Mouse (Mus musculus): Measurements from ENCODE around the gene Sox6. TPM values are rescaled to one million over a fixed set of nuclear protein-coding genes. Genes with fewer than 3 reads are reported as not detected.

Gene Sox6
- polyA plus RNA-seq, 1 experiment from 2014 or later = 63.2 TPM

DNA sequence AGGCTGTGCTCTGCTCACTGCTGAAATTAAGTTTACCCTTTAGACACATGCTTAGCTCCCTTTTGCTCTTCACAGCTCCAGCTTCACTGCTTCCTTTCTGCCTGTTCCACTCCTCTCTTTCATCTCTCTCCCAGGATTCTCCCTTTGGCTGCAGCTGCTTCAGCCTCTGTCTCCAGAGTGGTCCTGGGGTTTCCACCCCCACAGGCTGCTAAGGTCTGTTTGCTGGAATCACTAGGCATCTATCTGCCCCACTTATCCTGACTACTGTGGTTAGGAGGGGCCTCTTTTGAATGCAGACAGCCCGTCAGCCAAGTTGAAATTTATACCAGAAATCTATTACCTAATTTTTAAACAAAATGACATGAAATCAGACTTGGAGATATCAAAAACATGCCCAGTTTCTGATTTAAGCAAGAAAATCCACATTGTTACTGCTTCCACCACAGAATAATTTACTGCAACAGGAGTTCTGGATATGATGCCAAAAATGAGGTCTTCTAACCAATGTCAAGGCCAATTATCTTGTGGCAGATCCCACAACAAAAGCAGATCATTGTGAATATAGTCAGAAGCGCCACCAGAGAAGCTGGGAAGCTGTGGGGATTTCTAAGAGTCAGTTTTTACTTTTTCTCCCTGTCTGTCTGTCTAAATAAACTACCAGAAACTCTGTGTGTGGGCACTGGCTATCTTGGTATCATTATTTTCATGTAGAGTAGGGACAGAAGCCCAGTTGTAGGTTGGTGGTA, 552.8 kb downstream of the Sox6 start:
- H3K4me2 ChIP-seq (replicated peaks) = no peak overlapping the region
- ATAC-seq (ENCODE audit: low FRiP score, low read depth) = no peak
- H3K9ac ChIP-seq (replicated peaks) = no peak overlapping the region
- no peaks in the 10 kb centered on the region for H3K9me3 ChIP-seq
- no peak overlapping the region for H3K4me3 ChIP-seq
- WGBS = 76% methylated on average over 2 of the region's 2 CpGs
- no peak overlapping the region for H3K27ac ChIP-seq (replicated peaks)
- no peaks in the 10 kb centered on the region for H3K4me1 ChIP-seq
- H3K27me3 ChIP-seq = no peaks in the 10 kb centered on the region
- no peaks in the 10 kb centered on the region for H3K36me3 ChIP-seq

DNA sequence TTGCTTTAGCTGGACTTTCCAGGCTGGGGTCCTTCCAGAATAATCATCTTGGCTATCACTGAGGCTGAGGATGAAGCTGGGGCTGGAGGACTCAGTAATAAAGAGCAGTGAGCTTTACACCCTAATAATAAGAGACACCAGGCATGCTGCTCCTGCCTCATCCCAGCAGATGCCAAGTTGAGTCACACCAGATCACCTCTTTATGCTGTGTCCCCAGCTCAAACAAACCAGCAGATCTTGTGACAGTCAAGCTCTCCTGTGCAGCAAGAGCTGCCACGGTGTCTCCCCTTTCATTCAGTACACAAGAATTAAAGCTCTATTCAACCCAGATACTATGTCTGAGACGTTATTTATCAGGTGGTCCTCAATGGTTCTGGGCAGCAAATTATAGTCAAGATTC, 560.8 kb downstream of the Sox6 start:
- Histone ChIP-seq H3K27ac (replicated peaks) (no peak overlapping the region), H3K4me2 (replicated peaks) (no peak overlapping the region), H3K27me3 (no peaks in the 10 kb centered on the region), H3K36me3 (no peaks in the 10 kb centered on the region), H3K4me3 (no peak overlapping the region), H3K9ac (replicated peaks) (no peak overlapping the region), H3K9me3 (no peaks in the 10 kb centered on the region), H3K4me1 (no peaks in the 10 kb centered on the region)
- ATAC-seq (ENCODE audit: low FRiP score, low read depth) = no peak
- WGBS = 70% methylated on average over 2 of the region's 2 CpGs

DNA sequence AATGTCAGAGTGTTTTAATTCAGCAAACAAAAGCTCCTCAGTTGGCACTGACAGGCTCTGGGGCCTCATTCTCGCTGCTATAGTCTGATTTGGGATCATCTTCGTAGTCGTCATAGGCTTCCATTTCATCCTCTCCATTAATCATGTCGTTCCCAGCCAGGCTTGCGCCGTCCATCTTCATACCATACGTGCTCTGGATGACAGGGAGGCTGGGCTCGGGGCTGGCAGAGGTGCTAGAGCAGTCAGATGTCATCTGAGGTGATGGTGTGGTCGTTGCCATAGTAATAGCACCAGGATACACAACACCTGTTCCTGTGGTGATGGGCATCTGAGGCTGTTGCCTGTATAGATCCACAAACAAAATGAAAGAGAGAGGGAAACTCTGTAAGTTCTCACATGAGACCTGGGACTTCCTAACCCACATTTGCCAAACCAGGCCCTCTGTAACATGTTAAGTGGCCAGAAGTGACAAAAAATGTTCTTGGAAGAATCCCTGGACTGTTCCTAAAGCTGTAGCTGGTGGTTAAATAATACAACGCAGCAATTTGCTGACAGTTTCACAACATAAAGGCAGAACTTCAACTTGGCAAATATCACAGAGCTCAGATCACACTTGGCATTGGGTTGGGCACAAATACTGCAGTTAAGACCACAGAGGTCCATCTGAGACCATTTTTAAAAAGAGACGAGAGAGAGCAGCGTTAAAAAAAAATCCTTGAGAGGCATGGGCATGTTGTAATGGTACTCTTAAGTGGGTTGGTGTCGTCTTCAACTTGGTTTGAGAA, 561.5 kb downstream of the Sox6 start:
- 80% methylated on average over 13 of the region's 13 CpGs for WGBS
- Histone ChIP-seq H3K9me3 (no peaks in the 10 kb centered on the region), H3K4me2 (replicated peaks) (no peak overlapping the region), H3K27ac (replicated peaks) (no peak overlapping the region), H3K27me3 (no peaks in the 10 kb centered on the region), H3K4me3 (no peak overlapping the region), H3K9ac (replicated peaks) (no peak overlapping the region), H3K4me1 (no peaks in the 10 kb centered on the region), H3K36me3 (no peaks in the 10 kb centered on the region)
- ATAC-seq (ENCODE audit: low FRiP score, low read depth) = no peak

DNA sequence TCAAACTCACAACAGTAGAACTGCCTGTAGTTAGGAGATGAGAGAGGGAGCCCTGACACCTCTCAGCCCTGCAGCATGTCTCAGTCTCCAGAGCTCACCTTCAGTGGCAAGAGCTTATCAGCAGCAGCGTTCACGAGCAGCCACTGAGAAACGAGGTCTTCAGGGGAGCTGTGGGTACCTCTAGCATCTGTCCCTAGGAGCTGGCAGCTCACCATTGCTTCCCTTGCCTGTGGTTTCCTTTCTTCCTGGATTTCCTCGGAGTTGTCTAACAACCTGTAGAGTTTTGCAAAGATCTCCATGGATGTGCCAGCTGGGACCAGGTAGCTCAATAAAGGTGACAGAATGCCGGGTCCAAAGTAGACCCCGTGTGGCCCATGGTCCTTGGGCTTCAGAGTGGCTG, 563.4 kb downstream of the Sox6 start:
- ATAC-seq (ENCODE audit: low FRiP score, low read depth) = no peak
- H3K4me3 ChIP-seq = no peak overlapping the region
- H3K36me3 ChIP-seq = no peaks in the 10 kb centered on the region
- H3K27me3 ChIP-seq = no peaks in the 10 kb centered on the region
- no peaks in the 10 kb centered on the region for H3K4me1 ChIP-seq
- no peaks in the 10 kb centered on the region for H3K9me3 ChIP-seq
- no peak overlapping the region for H3K4me2 ChIP-seq (replicated peaks)
- WGBS = 89% methylated on average over 6 of the region's 6 CpGs
- H3K27ac ChIP-seq (replicated peaks) = no peak overlapping the region
- no peak overlapping the region for H3K9ac ChIP-seq (replicated peaks)

DNA sequence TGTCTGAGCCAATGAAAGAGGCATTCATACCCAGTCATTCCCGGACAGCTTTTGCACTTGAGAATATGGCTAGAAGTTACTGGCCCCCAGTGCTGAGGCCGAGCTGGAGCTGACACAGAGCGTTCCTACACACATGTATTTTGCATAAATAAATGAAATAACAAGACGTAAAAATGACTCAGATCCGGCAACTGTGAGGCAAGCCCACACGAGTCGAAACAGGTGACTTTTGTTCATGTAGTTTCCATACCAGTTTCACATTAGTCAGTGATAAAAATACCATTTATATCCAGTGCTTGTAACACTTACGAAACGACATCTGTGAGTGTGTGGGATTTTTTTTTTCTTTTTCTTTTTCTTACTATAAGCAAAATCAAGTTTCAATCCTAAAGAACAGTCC, 564.5 kb downstream of the Sox6 start:
- no peak overlapping the region for H3K4me2 ChIP-seq (replicated peaks)
- H3K36me3 ChIP-seq = no peaks in the 10 kb centered on the region
- H3K4me1 ChIP-seq = no peaks in the 10 kb centered on the region
- no peak overlapping the region for H3K27ac ChIP-seq (replicated peaks)
- H3K27me3 ChIP-seq = no peaks in the 10 kb centered on the region
- H3K9me3 ChIP-seq = no peaks in the 10 kb centered on the region
- WGBS = 89% methylated on average over 9 of the region's 9 CpGs
- no peak for ATAC-seq (ENCODE audit: low FRiP score, low read depth)
- H3K9ac ChIP-seq (replicated peaks) = no peak overlapping the region
- H3K4me3 ChIP-seq = no peak overlapping the region

DNA sequence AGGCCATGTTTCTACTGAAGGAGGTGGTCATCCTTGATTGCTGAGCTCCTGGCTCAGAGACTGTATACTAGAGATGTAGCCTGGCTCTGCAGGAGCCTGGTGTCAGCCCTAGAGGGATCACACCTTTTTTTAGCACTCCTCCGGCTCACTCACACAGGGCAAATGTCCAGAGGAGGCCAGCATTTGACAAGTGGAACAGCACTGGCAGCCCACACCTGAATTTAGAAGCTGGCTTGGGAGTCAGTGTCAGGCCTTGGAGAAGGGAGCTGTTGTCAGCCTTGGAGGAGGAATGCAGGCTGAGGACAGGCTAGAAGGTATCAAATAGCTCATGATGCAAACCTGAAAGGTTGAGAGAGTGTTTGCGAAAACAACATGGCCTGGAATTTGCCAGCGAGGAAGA, 565.7 kb downstream of the Sox6 start:
- no peak for ATAC-seq (ENCODE audit: low FRiP score, low read depth)
- Histone ChIP-seq H3K27ac (replicated peaks) (no peak overlapping the region), H3K27me3 (no peaks in the 10 kb centered on the region), H3K36me3 (no peaks in the 10 kb centered on the region), H3K4me2 (replicated peaks) (no peak overlapping the region), H3K4me1 (no peaks in the 10 kb centered on the region), H3K4me3 (no peak overlapping the region), H3K9ac (replicated peaks) (no peak overlapping the region), H3K9me3 (no peaks in the 10 kb centered on the region)
- WGBS = 86% methylated on average over 3 of the region's 3 CpGs

DNA sequence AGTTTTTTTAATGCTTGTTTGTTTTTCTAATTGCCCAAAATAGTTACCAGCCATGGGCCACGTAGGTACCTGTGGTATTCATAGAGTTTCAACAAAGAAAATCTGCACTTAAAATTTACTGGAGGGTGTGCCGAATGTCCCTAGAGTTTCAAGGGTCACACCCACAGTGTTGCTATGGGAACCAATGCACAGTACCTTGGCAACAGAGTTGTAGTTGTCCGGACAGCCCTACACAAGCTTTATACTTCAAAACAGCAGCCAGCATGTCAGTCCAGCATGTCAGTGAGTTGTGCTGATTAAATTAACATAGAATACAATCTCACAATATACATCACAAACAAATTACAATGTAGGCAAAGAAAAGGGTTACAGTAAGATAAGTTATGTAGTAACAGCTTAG, 567.1 kb downstream of the Sox6 start:
- Histone ChIP-seq H3K36me3 (no peaks in the 10 kb centered on the region), H3K4me2 (replicated peaks) (no peak overlapping the region), H3K9me3 (no peaks in the 10 kb centered on the region), H3K4me3 (no peak overlapping the region), H3K9ac (replicated peaks) (no peak overlapping the region), H3K4me1 (no peaks in the 10 kb centered on the region), H3K27me3 (no peaks in the 10 kb centered on the region), H3K27ac (replicated peaks) (no peak overlapping the region)
- no peak for ATAC-seq (ENCODE audit: low FRiP score, low read depth)
- WGBS = 48% methylated on average over 3 of the region's 3 CpGs

DNA sequence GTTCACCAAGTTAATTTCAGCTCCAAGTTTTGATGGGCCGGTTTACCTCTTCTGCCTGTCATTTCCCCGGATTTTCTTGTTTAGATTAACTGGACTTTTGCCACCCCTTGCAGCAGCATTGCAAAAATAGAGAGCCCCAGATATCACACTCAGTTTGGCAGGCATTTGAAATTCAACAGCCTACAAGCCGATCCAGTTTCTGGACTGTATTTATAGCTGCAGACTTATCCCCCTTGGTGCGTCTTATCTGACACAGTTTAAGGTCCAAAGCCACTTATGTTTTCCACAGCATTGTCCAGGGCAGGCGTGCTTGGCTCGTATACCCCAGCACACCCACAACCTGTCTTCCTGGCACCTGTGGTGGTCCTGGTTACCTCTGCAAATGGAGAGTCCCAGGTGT, 571.8 kb downstream of the Sox6 start:
- Histone ChIP-seq H3K9ac (replicated peaks) (no peak overlapping the region), H3K27ac (replicated peaks) (no peak overlapping the region), H3K36me3 (no peaks in the 10 kb centered on the region), H3K4me1 (no peaks in the 10 kb centered on the region), H3K4me3 (no peak overlapping the region), H3K27me3 (no peaks in the 10 kb centered on the region), H3K4me2 (replicated peaks) (no peak overlapping the region), H3K9me3 (0 out of 2 replicates have a peak, but pooled peaks cover 4% of the 10 kb centered on the region)
- ATAC-seq (ENCODE audit: low FRiP score, low read depth) = no peak
- 90% methylated on average over 6 of the region's 6 CpGs for WGBS

DNA sequence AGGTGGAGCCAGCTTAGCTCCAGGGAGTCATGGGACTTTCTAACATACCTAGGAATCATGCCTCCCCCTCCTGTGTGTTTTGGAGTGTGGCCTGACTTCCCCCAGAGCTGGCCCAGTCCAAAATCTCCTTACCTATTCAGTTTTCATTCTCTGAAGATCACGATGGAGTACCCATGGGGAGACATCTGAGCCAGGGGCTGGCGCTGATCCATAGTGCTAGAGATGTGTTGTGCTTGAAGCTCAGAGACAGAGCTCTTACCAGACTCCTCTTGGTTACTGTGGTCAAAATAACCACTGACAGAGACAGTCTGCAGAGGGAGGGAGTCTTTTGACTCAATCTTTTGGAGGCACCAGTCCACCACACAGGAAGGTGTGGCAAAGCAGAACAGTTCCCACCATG, 575.2 kb downstream of the Sox6 start:
- Histone ChIP-seq H3K36me3 (no peaks in the 10 kb centered on the region), H3K27me3 (no peaks in the 10 kb centered on the region), H3K9me3 (0 out of 2 replicates have a peak, but pooled peaks cover 4% of the 10 kb centered on the region), H3K27ac (replicated peaks) (no peak overlapping the region), H3K4me2 (replicated peaks) (no peak overlapping the region), H3K9ac (replicated peaks) (no peak overlapping the region), H3K4me3 (no peak overlapping the region), H3K4me1 (no peaks in the 10 kb centered on the region)
- WGBS = 93% methylated on average over 2 of the region's 2 CpGs
- ATAC-seq (ENCODE audit: low FRiP score, low read depth) = no peak

DNA sequence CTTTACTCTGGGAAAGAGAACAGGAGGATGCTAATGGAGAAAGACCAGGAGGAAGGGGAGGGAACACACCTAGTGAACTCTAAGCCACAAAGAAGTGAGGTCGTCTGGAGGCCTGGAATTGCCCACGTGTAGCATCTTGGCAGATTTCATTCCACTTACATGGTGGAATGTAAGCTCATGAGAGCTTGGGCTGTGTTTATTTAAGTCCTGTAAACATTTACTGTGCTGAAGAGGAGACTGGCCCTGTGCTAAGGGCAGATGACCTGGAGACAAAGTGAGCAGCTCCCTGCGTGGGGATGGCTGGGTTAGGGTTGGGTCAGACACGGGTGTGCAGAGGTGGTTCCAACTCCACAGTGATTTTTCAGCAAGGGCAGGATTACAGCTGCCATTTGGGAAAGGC, 576.3 kb downstream of the Sox6 start:
- 0 out of 2 replicates have a peak, but pooled peaks cover 4% of the 10 kb centered on the region for H3K9me3 ChIP-seq
- no peaks in the 10 kb centered on the region for H3K27me3 ChIP-seq
- H3K36me3 ChIP-seq = no peaks in the 10 kb centered on the region
- H3K4me3 ChIP-seq = no peak overlapping the region
- 66% methylated on average over 4 of the region's 4 CpGs for WGBS
- no peak overlapping the region for H3K9ac ChIP-seq (replicated peaks)
- no peak overlapping the region for H3K4me2 ChIP-seq (replicated peaks)
- no peaks in the 10 kb centered on the region for H3K4me1 ChIP-seq
- no peak overlapping the region for H3K27ac ChIP-seq (replicated peaks)
- ATAC-seq (ENCODE audit: low FRiP score, low read depth) = no peak

DNA sequence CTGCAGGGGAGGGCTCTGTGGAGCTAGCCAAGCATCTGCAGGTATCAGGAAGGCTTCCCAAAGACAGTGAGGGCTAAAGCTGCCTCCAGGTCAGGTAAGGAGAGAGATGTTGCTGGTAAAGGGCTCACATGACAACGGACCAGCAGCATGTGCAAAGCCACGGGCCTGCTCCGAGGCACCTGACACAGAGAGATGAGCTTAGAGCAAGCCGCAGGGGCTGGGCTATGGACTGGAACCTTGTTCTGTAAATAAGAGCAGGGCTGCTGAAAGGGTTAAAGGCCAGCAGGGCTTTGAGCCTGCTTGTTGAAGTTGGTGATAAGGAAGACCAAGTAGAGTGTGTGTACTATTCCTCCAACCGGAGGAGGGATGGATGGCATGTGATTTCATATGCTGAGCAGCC, 583.6 kb downstream of the Sox6 start:
- Histone ChIP-seq H3K9me3 (no peaks in the 10 kb centered on the region), H3K4me2 (replicated peaks) (no peak overlapping the region), H3K27me3 (peaks cover 3% of the 10 kb centered on the region; the same call in 1 of the 2 replicates), H3K36me3 (no peaks in the 10 kb centered on the region), H3K9ac (replicated peaks) (no peak overlapping the region), H3K4me3 (no peak overlapping the region), H3K4me1 (peaks cover 12% of the 10 kb centered on the region; the same call in 1 of the 2 replicates), H3K27ac (replicated peaks) (no peak overlapping the region)
- 87% methylated on average over 5 of the region's 5 CpGs for WGBS
- ATAC-seq (ENCODE audit: low FRiP score, low read depth) = no peak

DNA sequence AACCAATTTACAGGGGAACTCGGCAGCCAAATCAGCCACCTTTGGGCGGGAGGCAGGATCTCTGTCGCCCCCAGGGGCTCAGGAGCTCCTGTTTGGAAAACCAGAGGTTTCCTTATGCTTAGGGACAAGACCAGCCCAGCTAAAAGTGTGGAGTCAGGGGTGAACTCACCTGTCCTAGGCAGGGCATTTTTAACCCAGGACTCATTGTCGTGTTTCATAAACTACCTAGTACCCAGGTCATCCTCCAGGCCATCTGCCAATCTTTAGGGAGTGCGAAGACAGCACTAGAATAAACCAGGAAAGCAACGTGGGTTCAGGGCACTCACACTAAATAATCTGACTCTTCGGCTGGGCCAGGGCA, 584.9 kb downstream of the Sox6 start:
- Histone ChIP-seq H3K27me3 (peaks cover 6% of the 10 kb centered on the region), H3K9ac (replicated peaks) (0 out of 2 replicates have a peak overlapping the region, but pooled peaks have one; percentile 17), H3K4me1 (peaks cover 12% of the 10 kb centered on the region; the same call in 1 of the 2 replicates), H3K9me3 (no peaks in the 10 kb centered on the region), H3K27ac (replicated peaks) (no peak overlapping the region), H3K36me3 (no peaks in the 10 kb centered on the region), H3K4me2 (replicated peaks) (peak overlapping the region; percentile 34), H3K4me3 (peak overlapping the region; percentile 17; the same call in 1 of the 2 replicates)
- WGBS = 50% methylated on average over 7 of the region's 7 CpGs
- ATAC-seq (ENCODE audit: low FRiP score, low read depth) = no peak
